Mouse (Mus musculus) limb, embryonic 14.5 days (tissue): ENCODE data around the gene Ypel3. TPM values are rescaled to one million over a fixed set of nuclear protein-coding genes. Genes with fewer than 3 reads are reported as not detected.

Source experiments
- ATAC-seq: fragments of 200-750 bp; cut with Nextera tagmentation; 2 replicates; pipeline ENCODE4 v1.8.0; 2017; ENCODE audit warnings: low read depth, moderate number of reproducible peaks, moderate TSS enrichment; ENCODE audit not compliant: low FRiP score
- DNase-seq: peaks from one replicate; pipeline ENCODE4 v3.0.0-alpha.2; 2015; ENCODE audit warnings: low spot score
- H3K27ac ChIP-seq: fragments of 300-500 bp; sonication (generic); replicated peaks from 2 replicates; pipeline ENCODE4 v1.5.1; 2014; ENCODE audit warnings: low read depth, mild to moderate bottlenecking, low read length, moderate library complexity, mixed read lengths
- H3K27me3 ChIP-seq: fragments of 300-500 bp; sonication (generic); 2 replicates; pipeline ENCODE4 v1.6.1; 2014; ENCODE audit warnings: low read length, mixed read lengths; ENCODE audit not compliant: control insufficient read depth, insufficient read depth
- H3K36me3 ChIP-seq: fragments of 300-500 bp; sonication (generic); 2 replicates; pipeline ENCODE4 v1.6.1; 2014; ENCODE audit warnings: mild to moderate bottlenecking, low read length, moderate library complexity, mixed read lengths; ENCODE audit not compliant: control insufficient read depth, insufficient read depth
- H3K4me1 ChIP-seq: fragments of 300-500 bp; sonication (generic); 2 replicates; pipeline ENCODE4 v1.6.1; 2014; ENCODE audit warnings: antibody characterized with exemption, low read length, mixed read lengths; ENCODE audit not compliant: control insufficient read depth, insufficient read depth
- H3K4me2 ChIP-seq: fragments of 300-500 bp; sonication (generic); replicated peaks from 2 replicates; pipeline ENCODE4 v1.6.1; 2014; ENCODE audit warnings: low read depth, mild to moderate bottlenecking, low read length, moderate library complexity; ENCODE audit not compliant: severe bottlenecking
- H3K4me3 ChIP-seq: fragments of 300-500 bp; sonication (generic); replicated peaks from 2 replicates; pipeline ENCODE4 v1.5.1; 2014; ENCODE audit warnings: low read length
- H3K9ac ChIP-seq: fragments of 300-500 bp; sonication (generic); 2 replicates; pipeline ENCODE4 v1.6.1; 2014; ENCODE audit warnings: mild to moderate bottlenecking, low read depth, low read length, moderate library complexity; ENCODE audit not compliant: severe bottlenecking
- H3K9me3 ChIP-seq: fragments of 300-500 bp; sonication (generic); 2 replicates; pipeline ENCODE4 v1.6.1; 2016; ENCODE audit warnings: low read length; ENCODE audit not compliant: control insufficient read depth
- POLR2A ChIP-seq: fragments of 200-500 bp; IDR thresholded peaks from 2 replicates; pipeline ENCODE4 v1.8.0; 2012; ENCODE audit warnings: inconsistent platforms, mild to moderate bottlenecking, moderate library complexity, borderline replicate concordance; ENCODE audit not compliant: insufficient read depth, insufficient read length; ENCODE audit errors: extremely low read depth
- WGBS: fragments of 180-500 bp; shearing (Covaris S2); extraction: QIAGEN DNeasy Blood & Tissue Kit; methylation state at CpG from one replicate; pipeline ENCODE4 v1.1.7; 2014; 5-methylcytosine and 5-hydroxymethylcytosine counted together
- polyA plus RNA-seq, 2 experiments: library from polyadenylated mRNA; depleted of rRNA in 1 of 2; stranded (reverse) in 1 of 2; unstranded in 1 of 2; fragments of >200 nt; fragmentation: Nextera tagmentation in 1 of 2; extraction: Ambion mirVana in 1 of 2; gene quantifications; 2 replicates each; pipeline versions ENCODE4 v1.2.1 to v1.2.3; 2012 to 2014

Ypel3 gene
- polyA plus RNA-seq, 2 experiments, result 131 to 144 TPM

DNA sequence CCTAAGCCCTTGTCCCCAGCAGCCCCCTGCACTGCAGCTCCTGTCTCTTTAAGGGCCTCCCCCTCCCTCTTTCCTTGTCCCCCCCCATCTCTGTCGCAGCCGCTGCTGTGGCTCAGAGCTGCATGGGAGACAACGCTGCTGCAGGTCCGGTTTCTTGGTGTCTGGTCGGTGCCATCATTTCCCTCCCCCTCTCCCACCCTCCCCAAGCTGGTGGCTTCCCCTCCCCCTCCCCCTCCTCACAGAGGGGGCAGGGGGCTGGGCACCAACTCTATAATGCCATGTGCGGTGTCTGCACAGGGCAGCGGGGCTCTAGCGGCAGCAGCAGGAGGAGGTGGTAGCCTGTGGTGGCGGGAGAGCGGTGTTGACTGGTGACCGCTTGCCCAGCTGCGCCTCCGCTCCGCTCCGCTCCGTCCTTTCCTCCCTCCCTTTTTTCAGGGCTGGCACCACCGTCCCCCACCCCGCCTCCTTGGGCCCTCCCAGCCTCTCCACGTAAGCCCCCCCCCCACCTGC, 46.5 kb downstream of the Ypel3 start:
- TF ChIP-seq POLR2A, result no peak
- Histone ChIP-seq H3K4me2 (peak overlapping the region; percentile 40), H3K9me3 (no peaks in the 10 kb centered on the region), H3K9ac (no peak overlapping the region), H3K4me1 (0 out of 2 replicates have a peak, but pooled peaks cover 3% of the 10 kb centered on the region), H3K27ac (no peak overlapping the region), H3K36me3 (no peaks in the 10 kb centered on the region), H3K4me3 (peak overlapping the region; percentile 26), H3K27me3 (peaks cover 24% of the 10 kb centered on the region; the same call in 1 of the 2 replicates)
- ATAC-seq (no peak), DNase-seq (no peak)
- 3% methylated on average over 10 of the region's 19 CpGs for WGBS

DNA sequence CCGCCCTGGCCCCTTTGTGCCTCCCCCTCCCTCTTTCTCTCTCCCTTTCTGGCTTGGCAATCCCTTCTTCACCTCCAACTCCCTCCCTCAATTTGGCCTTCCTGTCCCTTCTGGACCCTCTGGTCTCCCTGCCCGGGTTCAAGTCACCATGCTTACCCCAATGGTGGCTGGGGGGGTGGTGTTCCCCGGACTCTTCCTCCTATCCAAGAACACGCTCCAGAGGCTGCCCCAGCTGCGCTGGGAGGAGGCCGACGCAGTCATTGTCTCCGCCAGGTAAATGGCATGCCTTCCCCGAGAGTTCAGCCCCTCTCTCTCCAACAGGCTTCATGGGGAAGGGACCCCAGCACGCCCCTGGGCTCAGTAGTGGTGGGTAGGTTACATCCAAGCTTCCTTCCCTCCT, 47.2 kb downstream of the Ypel3 start:
- Histone ChIP-seq H3K27ac (no peak overlapping the region), H3K9me3 (no peaks in the 10 kb centered on the region), H3K27me3 (peaks cover 24% of the 10 kb centered on the region; the same call in 1 of the 2 replicates), H3K4me3 (no peak overlapping the region), H3K4me2 (no peak overlapping the region), H3K4me1 (0 out of 2 replicates have a peak, but pooled peaks cover 3% of the 10 kb centered on the region), H3K9ac (no peak overlapping the region), H3K36me3 (no peaks in the 10 kb centered on the region)
- no peak for ATAC-seq
- TF ChIP-seq POLR2A, result no peak
- 17% methylated on average over 10 of the region's 10 CpGs for WGBS
- DNase-seq, result no peak

GRCm38 (mm10) chr7:126825403-126825802, 48.6 kb downstream of the Ypel3 start:
- no peak overlapping the region for H3K4me2 ChIP-seq
- no peak overlapping the region for H3K27ac ChIP-seq
- H3K9ac ChIP-seq, result no peak overlapping the region
- no peak for TF ChIP-seq POLR2A
- H3K27me3 ChIP-seq, result peaks cover 24% of the 10 kb centered on the region; the same call in 1 of the 2 replicates
- no peak overlapping the region for H3K4me3 ChIP-seq
- WGBS, result 17% methylated on average over 8 of the region's 8 CpGs
- no peaks in the 10 kb centered on the region for H3K36me3 ChIP-seq
- DNase-seq (peak; percentile 60), ATAC-seq (no peak)
- 0 out of 2 replicates have a peak, but pooled peaks cover 3% of the 10 kb centered on the region for H3K4me1 ChIP-seq
- no peaks in the 10 kb centered on the region for H3K9me3 ChIP-seq

GRCm38 (mm10) chr7:126825952-126826351, 49.2 kb downstream of the Ypel3 start:
- ATAC-seq (no peak), DNase-seq (no peak)
- Histone ChIP-seq H3K4me2 (no peak overlapping the region), H3K4me1 (0 out of 2 replicates have a peak, but pooled peaks cover 3% of the 10 kb centered on the region), H3K9ac (no peak overlapping the region), H3K27me3 (peaks cover 24% of the 10 kb centered on the region; the same call in 1 of the 2 replicates), H3K4me3 (no peak overlapping the region), H3K27ac (no peak overlapping the region), H3K9me3 (no peaks in the 10 kb centered on the region), H3K36me3 (no peaks in the 10 kb centered on the region)
- no peak for TF ChIP-seq POLR2A
- WGBS, result 61% methylated on average over 5 of the region's 5 CpGs

Other genes with a start within 250 kb of the Ypel3 start
Only the 30 nearest of the 31 such genes appear.
- 107 and 115 TPM in 2 replicates for gene Eif3c, start 210.5 kb upstream of the Ypel3 start, polyA plus RNA-seq (2012; rRNA removed)
- 169 and 171 TPM in 2 replicates for gene Eif3c, start 210.5 kb upstream of the Ypel3 start, polyA plus RNA-seq (2014; fragmentation: Nextera tagmentation; extraction: Ambion mirVana)
- 0.96 and 1.0 TPM in 2 replicates for gene Apobr, start 192.0 kb upstream of the Ypel3 start, polyA plus RNA-seq (2012; rRNA removed)
- gene Apobr, start 192.0 kb upstream of the Ypel3 start, polyA plus RNA-seq (2014; fragmentation: Nextera tagmentation; extraction: Ambion mirVana), result 1.1 and 1.5 TPM in 2 replicates
- gene Cln3, start 191.1 kb upstream of the Ypel3 start, polyA plus RNA-seq (2012; rRNA removed), result 55.4 and 81.7 TPM in 2 replicates
- gene Cln3, start 191.1 kb upstream of the Ypel3 start, polyA plus RNA-seq (2014; fragmentation: Nextera tagmentation; extraction: Ambion mirVana), result 34.6 and 35.5 TPM in 2 replicates
- not detected in 2 replicates for gene Il27, start 182.0 kb upstream of the Ypel3 start, polyA plus RNA-seq (2012; rRNA removed)
- gene Il27, start 182.0 kb upstream of the Ypel3 start, polyA plus RNA-seq (2014; fragmentation: Nextera tagmentation; extraction: Ambion mirVana), result not detected in 2 replicates
- 5.8 and 11.6 TPM in 2 replicates for gene Nupr1, start 146.1 kb upstream of the Ypel3 start, polyA plus RNA-seq (2012; rRNA removed)
- 10.9 and 19.2 TPM in 2 replicates for gene Nupr1, start 146.1 kb upstream of the Ypel3 start, polyA plus RNA-seq (2014; fragmentation: Nextera tagmentation; extraction: Ambion mirVana)
- 49.8 and 61.6 TPM in 2 replicates for gene Sgf29, start 127.6 kb upstream of the Ypel3 start, polyA plus RNA-seq (2012; rRNA removed)
- 56.0 and 64.2 TPM in 2 replicates for gene Sgf29, start 127.6 kb upstream of the Ypel3 start, polyA plus RNA-seq (2014; fragmentation: Nextera tagmentation; extraction: Ambion mirVana)
- gene Sult1a1, start 100.5 kb upstream of the Ypel3 start, polyA plus RNA-seq (2012; rRNA removed), result 6.9 and 7.0 TPM in 2 replicates
- 10.3 TPM in 2 replicates for gene Sult1a1, start 100.5 kb upstream of the Ypel3 start, polyA plus RNA-seq (2014; fragmentation: Nextera tagmentation; extraction: Ambion mirVana)
- 37.3 and 50.4 TPM in 2 replicates for gene Bola2, start 81.6 kb upstream of the Ypel3 start, polyA plus RNA-seq (2012; rRNA removed)
- 121 and 122 TPM in 2 replicates for gene Bola2, start 81.6 kb upstream of the Ypel3 start, polyA plus RNA-seq (2014; fragmentation: Nextera tagmentation; extraction: Ambion mirVana)
- 33.2 and 44.0 TPM in 2 replicates for gene Slx1b, start 81.2 kb upstream of the Ypel3 start, polyA plus RNA-seq (2012; rRNA removed)
- gene Slx1b, start 81.2 kb upstream of the Ypel3 start, polyA plus RNA-seq (2014; fragmentation: Nextera tagmentation; extraction: Ambion mirVana), result 8.6 and 9.9 TPM in 2 replicates
- 33.4 and 45.7 TPM in 2 replicates for gene Coro1a, start 69.2 kb upstream of the Ypel3 start, polyA plus RNA-seq (2012; rRNA removed)
- 43.0 and 45.0 TPM in 2 replicates for gene Coro1a, start 69.2 kb upstream of the Ypel3 start, polyA plus RNA-seq (2014; fragmentation: Nextera tagmentation; extraction: Ambion mirVana)
- 134 and 151 TPM in 2 replicates for gene Mapk3, start 17.4 kb upstream of the Ypel3 start, polyA plus RNA-seq (2012; rRNA removed)
- gene Mapk3, start 17.4 kb upstream of the Ypel3 start, polyA plus RNA-seq (2014; fragmentation: Nextera tagmentation; extraction: Ambion mirVana), result 51.0 and 52.4 TPM in 2 replicates
- 13.6 and 15.0 TPM in 2 replicates for gene Gdpd3, start 10.6 kb upstream of the Ypel3 start, polyA plus RNA-seq (2012; rRNA removed)
- 3.2 and 4.3 TPM in 2 replicates for gene Gdpd3, start 10.6 kb upstream of the Ypel3 start, polyA plus RNA-seq (2014; fragmentation: Nextera tagmentation; extraction: Ambion mirVana)
- gene Tbx6, start 4.5 kb downstream of the Ypel3 start, polyA plus RNA-seq (2012; rRNA removed), result 2.0 and 2.7 TPM in 2 replicates
- 0.29 and 0.41 TPM in 2 replicates for gene Tbx6, start 4.5 kb downstream of the Ypel3 start, polyA plus RNA-seq (2014; fragmentation: Nextera tagmentation; extraction: Ambion mirVana)
- gene Ppp4c, start 15.5 kb downstream of the Ypel3 start, polyA plus RNA-seq (2012; rRNA removed), result 238 and 252 TPM in 2 replicates
- gene Ppp4c, start 15.5 kb downstream of the Ypel3 start, polyA plus RNA-seq (2014; fragmentation: Nextera tagmentation; extraction: Ambion mirVana), result 268 and 269 TPM in 2 replicates
- 1.6 and 2.0 TPM in 2 replicates for gene Fam57b, start 20.7 kb downstream of the Ypel3 start, polyA plus RNA-seq (2012; rRNA removed)
- gene Fam57b, start 20.7 kb downstream of the Ypel3 start, polyA plus RNA-seq (2014; fragmentation: Nextera tagmentation; extraction: Ambion mirVana), result 0.21 and 0.44 TPM in 2 replicates
- gene 4930451I11Rik, start 54.7 kb downstream of the Ypel3 start, polyA plus RNA-seq (2012; rRNA removed), result not detected in 2 replicates
- not detected in 2 replicates for gene 4930451I11Rik, start 54.7 kb downstream of the Ypel3 start, polyA plus RNA-seq (2014; fragmentation: Nextera tagmentation; extraction: Ambion mirVana)
- gene Doc2a, start 70.5 kb downstream of the Ypel3 start, polyA plus RNA-seq (2012; rRNA removed), result 1.3 and 2.8 TPM in 2 replicates
- 0.76 and 0.92 TPM in 2 replicates for gene Doc2a, start 70.5 kb downstream of the Ypel3 start, polyA plus RNA-seq (2014; fragmentation: Nextera tagmentation; extraction: Ambion mirVana)
- 55.1 and 120 TPM in 2 replicates for gene Hirip3, start 85.0 kb downstream of the Ypel3 start, polyA plus RNA-seq (2012; rRNA removed)
- 15.2 and 16.1 TPM in 2 replicates for gene Hirip3, start 85.0 kb downstream of the Ypel3 start, polyA plus RNA-seq (2014; fragmentation: Nextera tagmentation; extraction: Ambion mirVana)
- gene Ino80e, start 85.4 kb downstream of the Ypel3 start, polyA plus RNA-seq (2012; rRNA removed), result 84.3 and 89.8 TPM in 2 replicates
- gene Ino80e, start 85.4 kb downstream of the Ypel3 start, polyA plus RNA-seq (2014; fragmentation: Nextera tagmentation; extraction: Ambion mirVana), result 86.7 TPM in 2 replicates
- 106 and 121 TPM in 2 replicates for gene Taok2, start 107.7 kb downstream of the Ypel3 start, polyA plus RNA-seq (2012; rRNA removed)
- gene Taok2, start 107.7 kb downstream of the Ypel3 start, polyA plus RNA-seq (2014; fragmentation: Nextera tagmentation; extraction: Ambion mirVana), result 28.5 and 37.1 TPM in 2 replicates
- 33.2 and 41.6 TPM in 2 replicates for gene Tmem219, start 146.0 kb downstream of the Ypel3 start, polyA plus RNA-seq (2012; rRNA removed)
- gene Tmem219, start 146.0 kb downstream of the Ypel3 start, polyA plus RNA-seq (2014; fragmentation: Nextera tagmentation; extraction: Ambion mirVana), result 31.0 and 33.8 TPM in 2 replicates
- 21.4 and 24.4 TPM in 2 replicates for gene Kctd13, start 151.9 kb downstream of the Ypel3 start, polyA plus RNA-seq (2012; rRNA removed)
- 14.2 and 16.6 TPM in 2 replicates for gene Kctd13, start 151.9 kb downstream of the Ypel3 start, polyA plus RNA-seq (2014; fragmentation: Nextera tagmentation; extraction: Ambion mirVana)
- 0.26 and 1.4 TPM in 2 replicates for gene Asphd1, start 172.6 kb downstream of the Ypel3 start, polyA plus RNA-seq (2012; rRNA removed)
- 0.12 and 0.15 TPM in 2 replicates for gene Asphd1, start 172.6 kb downstream of the Ypel3 start, polyA plus RNA-seq (2014; fragmentation: Nextera tagmentation; extraction: Ambion mirVana)
- 2.5 and 3.2 TPM in 2 replicates for gene Sez6l2, start 173.6 kb downstream of the Ypel3 start, polyA plus RNA-seq (2012; rRNA removed)
- gene Sez6l2, start 173.6 kb downstream of the Ypel3 start, polyA plus RNA-seq (2014; fragmentation: Nextera tagmentation; extraction: Ambion mirVana), result 0.90 and 1.6 TPM in 2 replicates
- 123 and 172 TPM in 2 replicates for gene Cdipt, start 199.0 kb downstream of the Ypel3 start, polyA plus RNA-seq (2012; rRNA removed)
- 84.8 and 94.0 TPM in 2 replicates for gene Cdipt, start 199.0 kb downstream of the Ypel3 start, polyA plus RNA-seq (2014; fragmentation: Nextera tagmentation; extraction: Ambion mirVana)
- gene Cdiptos, start 199.1 kb downstream of the Ypel3 start, polyA plus RNA-seq (2012; rRNA removed), result 1.5 and 1.9 TPM in 2 replicates
- gene Cdiptos, start 199.1 kb downstream of the Ypel3 start, polyA plus RNA-seq (2014; fragmentation: Nextera tagmentation; extraction: Ambion mirVana), result 0.83 and 1.2 TPM in 2 replicates
- 7.9 and 8.0 TPM in 2 replicates for gene Mvp, start 237.7 kb downstream of the Ypel3 start, polyA plus RNA-seq (2012; rRNA removed)
- 7.3 and 7.9 TPM in 2 replicates for gene Mvp, start 237.7 kb downstream of the Ypel3 start, polyA plus RNA-seq (2014; fragmentation: Nextera tagmentation; extraction: Ambion mirVana)
- gene Pagr1b, start 239.5 kb downstream of the Ypel3 start, polyA plus RNA-seq (2012; rRNA removed), result 3.2 and 4.3 TPM in 2 replicates
- gene Pagr1b, start 239.5 kb downstream of the Ypel3 start, polyA plus RNA-seq (2014; fragmentation: Nextera tagmentation; extraction: Ambion mirVana), result 0.61 TPM in 1 of 2 replicates, not detected in the other
- 27.0 and 31.9 TPM in 2 replicates for gene Pagr1a, start 240.4 kb downstream of the Ypel3 start, polyA plus RNA-seq (2012; rRNA removed)
- 47.6 and 63.6 TPM in 2 replicates for gene Pagr1a, start 240.4 kb downstream of the Ypel3 start, polyA plus RNA-seq (2014; fragmentation: Nextera tagmentation; extraction: Ambion mirVana)
- gene Gm42742, start 244.1 kb downstream of the Ypel3 start, polyA plus RNA-seq (2012; rRNA removed), result 111 and 143 TPM in 2 replicates
- 26.8 and 37.7 TPM in 2 replicates for gene Gm42742, start 244.1 kb downstream of the Ypel3 start, polyA plus RNA-seq (2014; fragmentation: Nextera tagmentation; extraction: Ambion mirVana)